Mouse (Mus musculus) hindbrain, postnatal 0 days (tissue): ENCODE data around the gene Ppfibp1. TPM values are rescaled to one million over a fixed set of nuclear protein-coding genes. Genes with fewer than 3 reads are reported as not detected.

Source experiments
- ATAC-seq: fragments of 200-750 bp; cut with Nextera tagmentation; 2 replicates; pipeline ENCODE4 v1.8.0; 2017; ENCODE audit warnings: mild to moderate bottlenecking, moderate TSS enrichment, moderate library complexity
- DNase-seq: peaks from one replicate; pipeline ENCODE4 v3.0.0-alpha.2; 2015; ENCODE audit warnings: low spot score
- H3K27ac ChIP-seq: fragments of 300-500 bp; sonication (generic); 2 replicates; pipeline ENCODE4 v1.5.1; 2014; ENCODE audit warnings: mild to moderate bottlenecking
- H3K27me3 ChIP-seq: fragments of 300-500 bp; sonication (generic); 2 replicates; pipeline ENCODE4 v1.6.1; 2014; ENCODE audit warnings: low read length, mixed read lengths; ENCODE audit not compliant: insufficient read depth
- H3K36me3 ChIP-seq: fragments of 300-500 bp; sonication (generic); 2 replicates; pipeline ENCODE4 v1.6.1; 2014; ENCODE audit warnings: low read length, mixed read lengths; ENCODE audit not compliant: insufficient read depth
- H3K4me1 ChIP-seq: fragments of 300-500 bp; sonication (generic); 2 replicates; pipeline ENCODE4 v1.6.1; 2014; ENCODE audit warnings: antibody characterized with exemption, low read length, mixed read lengths; ENCODE audit not compliant: insufficient read depth
- H3K4me2 ChIP-seq: fragments of 300-500 bp; sonication (generic); 2 replicates; pipeline ENCODE4 v1.6.1; 2014; ENCODE audit warnings: low read depth, mild to moderate bottlenecking, low read length, moderate library complexity, mixed read lengths
- H3K4me3 ChIP-seq: fragments of 300-500 bp; sonication (generic); 2 replicates; pipeline ENCODE4 v1.5.1; 2014; ENCODE audit warnings: low read length
- H3K9ac ChIP-seq: fragments of 300-500 bp; sonication (generic); replicated peaks from 2 replicates; pipeline ENCODE4 v1.6.1; 2014; ENCODE audit warnings: mild to moderate bottlenecking, low read length, moderate library complexity, mixed read lengths
- H3K9me3 ChIP-seq: fragments of 300-500 bp; sonication (generic); 2 replicates; pipeline ENCODE4 v1.6.1; 2016; ENCODE audit warnings: low read length, mixed read lengths
- CTCF ChIP-seq: IDR thresholded peaks from 2 replicates; pipeline ENCODE4 v1.5.1; 2016; ENCODE audit warnings: antibody characterized with exemption, control low read depth, low read depth
- WGBS: fragments of 180-500 bp; shearing (Covaris S2); extraction: QIAGEN DNeasy Blood & Tissue Kit; methylation state at CpG from one replicate; pipeline ENCODE4 v1.1.7; 2014; 5-methylcytosine and 5-hydroxymethylcytosine counted together
- polyA plus RNA-seq: library from polyadenylated mRNA; unstranded; fragments of >200 nt; fragmentation: Nextera tagmentation; extraction: Ambion mirVana; gene quantifications from 2 replicates; pipeline ENCODE4 v1.2.1, GENCODE M21; 2015
- total RNA-seq: library from RNA; depleted of rRNA; stranded (reverse); fragments of >200 nt; gene quantifications from 2 replicates; pipeline ENCODE4 v1.2.3, GENCODE M21; 2014

The Ppfibp1 gene
- total and polyA plus RNA-seq, 2 experiments from 2014 or later, result 16.3 to 26.8 TPM

DNA sequence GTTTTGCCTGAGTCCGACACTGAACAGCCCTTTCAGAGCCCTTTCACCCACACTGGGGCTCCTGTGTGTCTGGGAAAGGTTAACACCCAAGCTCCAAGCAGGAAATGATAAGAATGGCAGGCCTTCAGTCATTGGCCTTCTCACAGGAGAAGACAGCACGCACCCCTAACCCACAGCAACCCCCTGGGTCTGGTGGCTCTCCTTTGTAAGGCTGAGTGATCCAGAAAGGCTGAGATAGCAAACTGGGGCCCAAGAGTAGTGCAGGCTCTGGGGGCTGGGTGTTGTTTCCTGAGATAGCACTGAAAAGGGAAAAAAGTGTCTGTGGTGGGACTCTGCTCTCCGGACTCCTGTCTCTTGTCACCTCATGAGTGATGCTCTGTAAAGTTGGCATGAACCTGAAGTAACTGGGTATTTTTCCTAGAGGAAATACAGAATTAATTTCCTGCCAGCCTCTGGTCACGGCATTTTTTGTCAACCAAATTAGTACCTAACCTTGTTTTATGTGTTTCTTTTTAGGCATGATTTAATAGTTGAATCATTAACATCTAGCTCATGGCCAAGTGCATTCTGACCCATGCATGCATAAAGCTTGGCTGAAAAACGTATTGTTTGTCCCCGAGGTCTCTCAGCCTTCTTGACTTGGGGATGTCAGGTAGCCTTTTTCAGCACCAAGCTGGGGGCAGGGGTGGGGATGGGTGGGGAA lies 58.2 kb downstream of the Ppfibp1 start:
- no peak for ATAC-seq
- WGBS, result 78% methylated on average over 6 of the region's 6 CpGs
- H3K4me1 ChIP-seq, result no peaks in the 10 kb centered on the region
- H3K4me3 ChIP-seq, result no peak overlapping the region
- no peak for DNase-seq
- no peak overlapping the region for H3K27ac ChIP-seq
- H3K36me3 ChIP-seq, result no peaks in the 10 kb centered on the region
- no peaks in the 10 kb centered on the region for H3K27me3 ChIP-seq
- no peaks in the 10 kb centered on the region for H3K9me3 ChIP-seq
- H3K9ac ChIP-seq, result no peak overlapping the region
- no peak for TF ChIP-seq CTCF
- no peak overlapping the region for H3K4me2 ChIP-seq

DNA sequence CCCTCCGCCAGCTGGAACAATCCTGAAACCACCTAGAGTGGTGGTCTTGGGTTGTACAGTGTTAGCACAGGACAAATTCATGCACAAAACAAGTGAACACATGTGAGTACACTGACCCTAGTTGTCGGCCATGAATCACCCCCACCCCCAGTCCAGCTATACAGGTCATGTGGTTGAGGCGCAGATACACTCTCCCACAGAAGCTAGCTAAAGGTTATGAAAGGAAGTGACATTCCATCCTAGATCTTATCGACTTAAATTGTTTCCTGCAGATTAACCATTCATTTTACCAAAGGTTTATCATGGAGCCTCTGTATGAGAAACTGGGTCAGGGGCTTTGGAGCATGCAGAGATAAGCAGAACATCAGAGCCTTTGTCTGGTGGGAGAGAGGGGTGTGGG lies 58.9 kb downstream of the Ppfibp1 start:
- no peak for ATAC-seq
- WGBS, result 82% methylated on average over 4 of the region's 4 CpGs

GRCm38 (mm10) chr6:146949682-146950453 lies 61.6 kb downstream of the Ppfibp1 start:
- DNase-seq, result no peak
- no peaks in the 10 kb centered on the region for H3K27me3 ChIP-seq
- no peak overlapping the region for H3K4me2 ChIP-seq
- no peak overlapping the region; the same call in 1 of the 2 replicates for H3K27ac ChIP-seq
- no peak overlapping the region for H3K9ac ChIP-seq
- H3K9me3 ChIP-seq, result no peaks in the 10 kb centered on the region
- H3K36me3 ChIP-seq, result no peaks in the 10 kb centered on the region
- no peak for TF ChIP-seq CTCF
- WGBS, result 52% methylated on average over 10 of the region's 10 CpGs
- no peak for ATAC-seq
- H3K4me1 ChIP-seq, result no peaks in the 10 kb centered on the region
- H3K4me3 ChIP-seq, result no peak overlapping the region

More for the DNA sequence above, 58.9 kb downstream of the Ppfibp1 start:
- Histone ChIP-seq H3K9ac (no peak overlapping the region), H3K4me1 (no peaks in the 10 kb centered on the region), H3K36me3 (no peaks in the 10 kb centered on the region), H3K9me3 (no peaks in the 10 kb centered on the region), H3K27me3 (no peaks in the 10 kb centered on the region), H3K27ac (no peak overlapping the region), H3K4me2 (no peak overlapping the region), H3K4me3 (no peak overlapping the region)
- no peak for DNase-seq
- no peak for TF ChIP-seq CTCF

GRCm38 (mm10) chr6:146950454-146950832 lies 62.2 kb downstream of the Ppfibp1 start:
- Histone ChIP-seq H3K4me2 (no peak overlapping the region), H3K9ac (no peak overlapping the region), H3K4me3 (no peak overlapping the region), H3K9me3 (no peaks in the 10 kb centered on the region), H3K27me3 (no peaks in the 10 kb centered on the region), H3K27ac (no peak overlapping the region; the same call in 1 of the 2 replicates), H3K36me3 (no peaks in the 10 kb centered on the region), H3K4me1 (no peaks in the 10 kb centered on the region)
- TF ChIP-seq CTCF, result no peak
- ATAC-seq, result no peak
- no peak for DNase-seq
- 35% methylated on average over 1 of the region's 1 CpGs for WGBS

DNA sequence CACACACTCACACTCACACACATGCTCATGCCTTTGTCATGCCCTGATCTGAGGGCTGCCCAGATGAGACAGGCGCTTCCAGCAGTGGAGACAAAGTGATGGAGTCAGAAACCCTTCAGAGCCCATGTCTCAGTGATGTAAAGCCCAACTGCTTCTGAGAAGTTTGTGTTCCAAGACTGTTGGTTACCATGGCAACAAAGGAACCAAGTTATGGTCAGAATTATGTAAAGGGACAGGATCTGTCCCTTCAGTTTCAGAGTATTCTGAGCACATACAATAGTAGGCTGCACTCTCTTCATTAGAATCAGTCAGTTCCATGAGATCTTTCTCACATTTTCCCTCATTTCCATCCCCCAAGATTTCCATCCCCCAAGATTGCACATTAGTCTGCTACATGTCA lies 66.0 kb downstream of the Ppfibp1 start, which contains the start of gene 1700034J05Rik:
Gene 1700034J05Rik, minus strand, starts transcription at position 165 of the 400 bp plus-strand sequence.
- no peaks in the 10 kb centered on the region for H3K9me3 ChIP-seq
- no peaks in the 10 kb centered on the region for H3K27me3 ChIP-seq
- 0 out of 2 replicates have a peak, but pooled peaks have one; percentile 55 for ATAC-seq
- no peak within 1 kb of the TSS for H3K9ac ChIP-seq
- no peak for TF ChIP-seq CTCF
- no peak within 1 kb of the TSS for H3K4me2 ChIP-seq
- H3K4me1 ChIP-seq, result no peaks in the 10 kb centered on the region
- DNase-seq, result peak; percentile 58
- no peak within 1 kb of the TSS for H3K4me3 ChIP-seq
- H3K36me3 ChIP-seq, result no peaks in the 10 kb centered on the region
- WGBS, result 79% methylated on average over 1 of the region's 1 CpGs
- no peak within 1 kb of the TSS for H3K27ac ChIP-seq

- no peaks in the 10 kb centered on the region for H3K36me3 ChIP-seq
- H3K4me3 ChIP-seq, result no peak overlapping the region
- ATAC-seq, result no peak
- H3K27ac ChIP-seq, result no peak overlapping the region
- H3K9ac ChIP-seq, result no peak overlapping the region
- H3K4me1 ChIP-seq, result no peaks in the 10 kb centered on the region
- 81% methylated on average over 1 of the region's 1 CpGs for WGBS
- TF ChIP-seq CTCF, result no peak
- no peak for DNase-seq
- H3K27me3 ChIP-seq, result no peaks in the 10 kb centered on the region
- H3K9me3 ChIP-seq, result no peaks in the 10 kb centered on the region
- H3K4me2 ChIP-seq, result no peak overlapping the region
Measured at GRCm38 (mm10) chr6:146955475-146955874, 67.2 kb downstream of the Ppfibp1 start.
